Mouse (Mus musculus) macrophage (primary cell): ENCODE measurements at regions not wholly inside any gene's neighbourhood (a gene's known extent, or its start where the extent isn't known, plus 50 kb on each side); places are given as distances from the start of the nearest gene placed in this dataset.

Experiments used
- H3K27ac ChIP-seq: fragments of 350-480 bp; formaldehyde crosslinking; 2 replicates; pipeline ENCODE4 v1.9.0; 2021
- H3K36me3 ChIP-seq: fragments of 350-480 bp; formaldehyde crosslinking; 2 replicates; pipeline ENCODE4 v1.9.0; 2021; ENCODE audit errors: inconsistent target
- H3K4me3 ChIP-seq: fragments of 350-480 bp; formaldehyde crosslinking; 2 replicates; pipeline ENCODE4 v1.9.0; 2021; ENCODE audit errors: inconsistent target
- H3K79me2 ChIP-seq: fragments of 350-480 bp; formaldehyde crosslinking; 2 replicates; pipeline ENCODE4 v1.9.0; 2021; ENCODE audit errors: inconsistent target
- WGBS: methylation state at CpG from one replicate; pipeline ENCODE4 v1.1.7; 2026; ENCODE audit warnings: inconsistent platforms; ENCODE audit not compliant: missing documents; 5-methylcytosine and 5-hydroxymethylcytosine counted together

- peaks cover 31% of the 10 kb centered on the region for H3K79me2 ChIP-seq
- no peaks in the 10 kb centered on the region for H3K36me3 ChIP-seq
- H3K27ac ChIP-seq: peak overlapping the region; percentile 92
- H3K4me3 ChIP-seq: peak overlapping the region; percentile 32
- 39% methylated on average over 11 of the region's 11 CpGs for WGBS
Measured at GRCm38 (mm10) chr3:130873745-130874144, 143.5 kb upstream of the Rpl34 start.

GRCm38 (mm10) chr3:130866952-130867632, 136.9 kb upstream of the Rpl34 start:
- no peaks in the 10 kb centered on the region for H3K36me3 ChIP-seq
- H3K27ac ChIP-seq: no peak overlapping the region
- H3K79me2 ChIP-seq: no peaks in the 10 kb centered on the region
- 90% methylated on average over 19 of the region's 19 CpGs for WGBS
- H3K4me3 ChIP-seq: no peak overlapping the region

GRCm38 (mm10) chr3:130864783-130865182, 134.6 kb upstream of the Rpl34 start:
- no peaks in the 10 kb centered on the region for H3K36me3 ChIP-seq
- H3K27ac ChIP-seq: no peak overlapping the region
- WGBS: 88% methylated on average over 1 of the region's 1 CpGs
- H3K79me2 ChIP-seq: no peaks in the 10 kb centered on the region
- H3K4me3 ChIP-seq: no peak overlapping the region

- no peak overlapping the region for H3K4me3 ChIP-seq
- 92% methylated on average over 5 of the region's 5 CpGs for WGBS
- no peaks in the 10 kb centered on the region for H3K36me3 ChIP-seq
- no peaks in the 10 kb centered on the region for H3K79me2 ChIP-seq
- H3K27ac ChIP-seq: no peak overlapping the region
Measured at GRCm38 (mm10) chr3:130863376-130863775, 133.2 kb upstream of the Rpl34 start.

DNA sequence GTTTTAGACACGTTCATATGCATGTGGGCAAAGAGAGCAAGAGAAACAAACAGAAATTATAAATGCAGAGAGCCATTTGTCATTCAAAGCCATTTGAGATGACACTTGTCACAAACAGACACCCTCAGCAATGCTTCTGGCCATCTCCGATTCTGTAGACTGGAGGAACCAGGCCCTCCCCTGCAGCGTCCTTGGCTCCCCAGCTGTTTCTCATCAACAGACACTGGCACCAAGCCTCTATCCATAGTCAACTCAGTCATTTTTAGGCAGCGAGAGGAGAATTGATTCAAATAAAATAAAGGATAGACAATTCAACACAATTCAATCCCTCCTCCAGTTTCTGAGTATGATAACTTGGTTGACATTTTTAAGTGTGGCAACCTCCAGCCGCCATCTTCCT, 130.1 kb upstream of the Rpl34 start:
- Histone ChIP-seq H3K4me3 (no peak overlapping the region), H3K27ac (no peak overlapping the region), H3K79me2 (no peaks in the 10 kb centered on the region), H3K36me3 (no peaks in the 10 kb centered on the region)
- 98% methylated on average over 5 of the region's 5 CpGs for WGBS

GRCm38 (mm10) chr3:130853866-130854265, 123.7 kb upstream of the Rpl34 start:
- Histone ChIP-seq H3K79me2 (no peaks in the 10 kb centered on the region), H3K36me3 (no peaks in the 10 kb centered on the region), H3K27ac (no peak overlapping the region), H3K4me3 (no peak overlapping the region)
- 91% methylated on average over 5 of the region's 9 CpGs for WGBS

DNA sequence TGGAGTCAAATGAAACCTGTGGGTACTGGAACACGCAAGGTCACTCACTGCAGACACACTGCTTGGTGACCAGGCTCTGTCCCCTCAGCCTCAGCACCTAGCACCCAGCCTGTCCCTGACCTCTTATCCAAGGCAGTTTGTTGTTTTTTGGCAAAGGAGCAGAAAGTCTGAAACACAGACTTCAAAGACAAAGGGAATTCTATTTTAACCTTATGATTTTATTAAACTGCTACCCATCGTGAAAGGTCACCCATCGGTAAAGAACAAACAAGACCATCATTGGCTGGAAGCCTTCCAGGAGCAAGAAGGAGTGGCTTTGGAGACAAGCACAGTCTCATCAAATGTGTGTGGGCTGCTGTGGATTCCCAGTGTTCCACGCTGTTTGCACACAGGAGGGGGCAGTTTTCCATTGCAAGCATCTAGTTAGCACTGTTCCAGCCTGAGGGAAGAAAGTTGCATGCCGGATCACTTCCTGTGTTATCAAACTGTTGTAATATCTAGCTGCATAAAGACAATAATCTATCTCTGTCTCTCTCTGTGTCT, 120.6 kb upstream of the Rpl34 start:
- Histone ChIP-seq H3K4me3 (no peak overlapping the region), H3K79me2 (no peaks in the 10 kb centered on the region), H3K27ac (no peak overlapping the region), H3K36me3 (no peaks in the 10 kb centered on the region)
- 88% methylated on average over 5 of the region's 5 CpGs for WGBS

DNA sequence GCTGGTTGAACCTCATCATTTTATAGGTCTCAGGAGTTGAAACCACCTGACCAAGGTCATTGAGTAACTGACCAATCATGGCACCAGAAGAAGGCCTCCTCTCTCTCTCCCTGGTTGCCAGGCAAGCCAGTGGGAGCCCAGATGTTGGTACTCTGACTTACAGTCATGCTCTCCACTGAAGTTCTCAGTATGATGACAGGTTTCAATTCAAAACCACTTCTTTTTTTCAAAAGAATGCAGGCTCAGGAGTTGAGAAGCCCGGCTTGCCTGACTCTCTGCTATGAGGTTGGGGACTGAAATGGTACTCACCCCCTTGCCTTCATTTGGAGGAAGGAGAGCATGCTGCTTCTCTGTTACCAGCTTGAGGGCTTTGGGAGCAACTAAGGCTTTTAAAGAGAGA, 111.6 kb upstream of the Rpl34 start:
- Histone ChIP-seq H3K79me2 (no peaks in the 10 kb centered on the region), H3K4me3 (no peak overlapping the region), H3K36me3 (no peaks in the 10 kb centered on the region), H3K27ac (no peak overlapping the region)
- WGBS: 67% methylated on average over 1 of the region's 1 CpGs

- Histone ChIP-seq H3K79me2 (no peaks in the 10 kb centered on the region), H3K36me3 (no peaks in the 10 kb centered on the region), H3K27ac (no peak overlapping the region), H3K4me3 (no peak overlapping the region)
- 90% methylated on average over 9 of the region's 9 CpGs for WGBS
Measured at GRCm38 (mm10) chr3:130839924-130840440, 109.8 kb upstream of the Rpl34 start.

- no peaks in the 10 kb centered on the region for H3K36me3 ChIP-seq
- no peaks in the 10 kb centered on the region for H3K79me2 ChIP-seq
- no peak overlapping the region for H3K27ac ChIP-seq
- no peak overlapping the region for H3K4me3 ChIP-seq
- 96% methylated on average over 19 of the region's 19 CpGs for WGBS
Measured at GRCm38 (mm10) chr3:130838626-130839422, 108.6 kb upstream of the Rpl34 start.

DNA sequence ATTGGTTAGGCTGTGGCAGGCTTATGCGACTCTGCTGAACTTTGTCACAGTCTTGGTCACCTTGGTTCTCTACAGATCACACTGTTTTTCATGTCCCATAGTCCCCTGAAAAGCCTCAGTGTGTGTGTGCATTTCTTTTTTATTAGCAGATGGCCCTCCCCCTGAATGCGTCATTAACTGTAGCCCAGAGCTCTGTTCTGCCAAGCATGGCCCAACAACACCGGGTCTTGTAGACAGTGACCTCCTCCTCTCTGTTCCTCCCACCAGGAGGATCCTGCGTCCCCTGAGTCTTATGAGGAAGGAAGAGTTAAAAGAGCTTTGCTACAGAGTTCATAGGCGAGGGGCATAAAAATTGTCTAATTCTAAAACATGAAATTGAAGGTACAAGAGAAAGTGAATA, 103.5 kb upstream of the Rpl34 start:
- 94% methylated on average over 5 of the region's 5 CpGs for WGBS

GRCm38 (mm10) chr3:130833082-130833481, 102.9 kb upstream of the Rpl34 start:
- Histone ChIP-seq H3K27ac (no peak overlapping the region), H3K36me3 (no peaks in the 10 kb centered on the region), H3K4me3 (no peak overlapping the region), H3K79me2 (no peaks in the 10 kb centered on the region)
- 89% methylated on average over 9 of the region's 9 CpGs for WGBS

More for the DNA sequence above, 103.5 kb upstream of the Rpl34 start:
- Histone ChIP-seq H3K4me3 (no peak overlapping the region), H3K27ac (no peak overlapping the region), H3K79me2 (no peaks in the 10 kb centered on the region), H3K36me3 (no peaks in the 10 kb centered on the region)

- WGBS: 93% methylated on average over 6 of the region's 6 CpGs
- H3K27ac ChIP-seq: no peak overlapping the region
- no peaks in the 10 kb centered on the region for H3K36me3 ChIP-seq
- no peaks in the 10 kb centered on the region for H3K79me2 ChIP-seq
- H3K4me3 ChIP-seq: no peak overlapping the region
Measured at GRCm38 (mm10) chr3:130831788-130832187, 101.6 kb upstream of the Rpl34 start.

DNA sequence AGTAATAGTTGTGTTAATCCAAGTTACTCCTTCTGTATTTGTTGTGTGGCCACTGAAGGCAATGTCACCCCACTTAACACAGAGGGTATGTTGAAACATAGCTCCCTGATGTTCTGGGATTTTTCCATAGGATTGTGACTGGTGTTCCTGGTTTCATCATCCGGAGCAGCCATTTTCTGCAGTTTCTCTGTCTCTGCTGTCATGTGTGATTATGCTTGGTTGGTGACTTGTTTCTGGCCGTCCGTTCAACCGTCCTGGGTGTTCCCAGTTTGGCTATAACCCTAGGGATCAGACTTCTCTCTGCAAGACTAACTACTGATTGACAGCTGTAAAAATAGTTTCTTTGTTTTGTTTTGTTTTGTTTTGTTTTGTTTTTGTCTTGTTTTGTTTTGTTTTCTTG, 98.1 kb upstream of the Rpl34 start:
- Histone ChIP-seq H3K4me3 (no peak overlapping the region), H3K36me3 (no peaks in the 10 kb centered on the region), H3K79me2 (no peaks in the 10 kb centered on the region), H3K27ac (no peak overlapping the region)
- WGBS: 96% methylated on average over 4 of the region's 4 CpGs

DNA sequence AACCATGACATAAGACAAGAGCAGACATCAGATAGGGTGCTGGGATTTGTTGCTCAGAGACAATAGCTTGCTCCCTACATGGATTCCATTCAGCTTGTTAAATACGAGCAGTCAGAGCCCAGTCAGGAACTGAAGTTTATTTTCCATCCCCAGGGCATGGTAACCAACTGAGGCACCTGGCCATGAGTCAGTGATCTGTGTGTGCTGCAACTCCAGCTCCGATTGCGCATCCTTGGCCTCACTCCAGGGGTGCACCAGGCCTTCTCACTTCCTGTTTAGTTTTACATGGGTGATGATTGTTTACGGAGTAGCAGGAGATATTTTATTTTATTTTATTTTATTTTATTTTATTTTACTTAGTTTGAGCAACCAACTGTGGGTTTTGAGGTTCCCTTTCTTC, 97.7 kb upstream of the Rpl34 start:
- no peaks in the 10 kb centered on the region for H3K36me3 ChIP-seq
- 65% methylated on average over 4 of the region's 4 CpGs for WGBS
- H3K79me2 ChIP-seq: no peaks in the 10 kb centered on the region
- no peak overlapping the region for H3K4me3 ChIP-seq
- no peak overlapping the region for H3K27ac ChIP-seq
